Mouse (Mus musculus): ENCODE data around the gene Nme2. TPM values are rescaled to one million over a fixed set of nuclear protein-coding genes. Genes with fewer than 3 reads are reported as not detected.

Gene Nme2
- polyA plus RNA-seq, 1 experiment from 2014 or later = 107 TPM

- Histone ChIP-seq H3K27ac (no peak overlapping the region), H3K4me1 (replicated peaks; ENCODE audit: control insufficient read depth, insufficient read depth, low read length) (no peaks in the 10 kb centered on the region), H3K9ac (no peak overlapping the region), H3K9me3 (ENCODE audit: control insufficient read depth, low read length) (no peaks in the 10 kb centered on the region), H3K4me2 (replicated peaks) (no peak overlapping the region), H3K36me3 (replicated peaks; ENCODE audit: control insufficient read depth, insufficient read depth) (peaks cover 94% of the 10 kb centered on the region), H3K27me3 (ENCODE audit: control insufficient read depth, insufficient read depth, low read length) (no peaks in the 10 kb centered on the region), H3K4me3 (replicated peaks; ENCODE audit: low read length) (no peak overlapping the region)
- DNase-seq (ENCODE audit: low spot score) (no peak), ATAC-seq (ENCODE audit: low FRiP score) (no peak)
- 93% methylated on average over 3 of the region's 3 CpGs for WGBS
These were observed 44.5 kb downstream of the Nme2 start for GRCm38 (mm10) chr11:93911603-93912002.

GRCm38 (mm10) chr11:93908829-93909228 lies 47.2 kb downstream of the Nme2 start:
- no peak for DNase-seq (ENCODE audit: low spot score)
- Histone ChIP-seq H3K4me3 (replicated peaks; ENCODE audit: low read length) (no peak overlapping the region), H3K36me3 (replicated peaks; ENCODE audit: control insufficient read depth, insufficient read depth) (peaks cover 86% of the 10 kb centered on the region), H3K27me3 (ENCODE audit: control insufficient read depth, insufficient read depth, low read length) (no peaks in the 10 kb centered on the region), H3K9ac (no peak overlapping the region), H3K9me3 (ENCODE audit: control insufficient read depth, low read length) (no peaks in the 10 kb centered on the region), H3K4me2 (replicated peaks) (no peak overlapping the region), H3K27ac (no peak overlapping the region), H3K4me1 (replicated peaks; ENCODE audit: control insufficient read depth, insufficient read depth, low read length) (no peaks in the 10 kb centered on the region)
- no peak for ATAC-seq (ENCODE audit: low FRiP score)
- 94% methylated on average over 9 of the region's 9 CpGs for WGBS

- 91% methylated on average over 3 of the region's 3 CpGs for WGBS
- Histone ChIP-seq H3K27ac (no peak overlapping the region), H3K4me1 (replicated peaks; ENCODE audit: control insufficient read depth, insufficient read depth, low read length) (no peaks in the 10 kb centered on the region), H3K9ac (no peak overlapping the region), H3K4me3 (replicated peaks; ENCODE audit: low read length) (no peak overlapping the region), H3K36me3 (replicated peaks; ENCODE audit: control insufficient read depth, insufficient read depth) (peaks cover 77% of the 10 kb centered on the region), H3K4me2 (replicated peaks) (no peak overlapping the region), H3K9me3 (ENCODE audit: control insufficient read depth, low read length) (no peaks in the 10 kb centered on the region), H3K27me3 (ENCODE audit: control insufficient read depth, insufficient read depth, low read length) (no peaks in the 10 kb centered on the region)
- DNase-seq (ENCODE audit: low spot score) (no peak), ATAC-seq (ENCODE audit: low FRiP score) (no peak)
These were observed 48.2 kb downstream of the Nme2 start for GRCm38 (mm10) chr11:93907839-93908238.

GRCm38 (mm10) chr11:93906834-93907233 lies 49.2 kb downstream of the Nme2 start:
- H3K9ac ChIP-seq = no peak overlapping the region
- H3K4me1 ChIP-seq (replicated peaks; ENCODE audit: control insufficient read depth, insufficient read depth, low read length) = no peaks in the 10 kb centered on the region
- H3K9me3 ChIP-seq (ENCODE audit: control insufficient read depth, low read length) = no peaks in the 10 kb centered on the region
- 95% methylated on average over 4 of the region's 4 CpGs for WGBS
- no peak overlapping the region for H3K27ac ChIP-seq
- no peak for ATAC-seq (ENCODE audit: low FRiP score)
- no peak overlapping the region for H3K4me3 ChIP-seq (replicated peaks; ENCODE audit: low read length)
- no peak overlapping the region for H3K4me2 ChIP-seq (replicated peaks)
- H3K27me3 ChIP-seq (ENCODE audit: control insufficient read depth, insufficient read depth, low read length) = no peaks in the 10 kb centered on the region
- no peak for DNase-seq (ENCODE audit: low spot score)
- H3K36me3 ChIP-seq (replicated peaks; ENCODE audit: control insufficient read depth, insufficient read depth) = peaks cover 68% of the 10 kb centered on the region

Other genes starting within 250 kb of the Nme2 start
- gene Utp18, start 70.5 kb downstream of the Nme2 start, polyA plus RNA-seq (2014; fragmentation: Nextera tagmentation; extraction: Ambion mirVana) = 35.4 and 35.7 TPM in 2 replicates
- gene Mbtd1, start 70.4 kb downstream of the Nme2 start, polyA plus RNA-seq (2014; fragmentation: Nextera tagmentation; extraction: Ambion mirVana) = 16.9 and 19.5 TPM in 2 replicates
- 319 and 350 TPM in 2 replicates for gene Gm20390, start 12.0 kb upstream of the Nme2 start, polyA plus RNA-seq (2014; fragmentation: Nextera tagmentation; extraction: Ambion mirVana)
- 359 and 412 TPM in 2 replicates for gene Nme1, start 12.3 kb upstream of the Nme2 start, polyA plus RNA-seq (2014; fragmentation: Nextera tagmentation; extraction: Ambion mirVana)
- gene Spag9, start 39.8 kb upstream of the Nme2 start, polyA plus RNA-seq (2014; fragmentation: Nextera tagmentation; extraction: Ambion mirVana) = 120 and 121 TPM in 2 replicates

All from hindbrain, embryonic 14.5 days (tissue).